Mouse (Mus musculus) ovary, postnatal 10 days (tissue): Measurements from ENCODE around the gene Prdx5.

ENCODE experiments used
- DNase-seq: peaks from one replicate; pipeline ENCODE4 v3.0.0; 2022; ENCODE audit warnings: low spot score

Prdx5 gene

GRCm38 (mm10) chr19:6937541-6938465 is 27.9 kb upstream of the Prdx5 start:
- DNase-seq = no peak

DNA sequence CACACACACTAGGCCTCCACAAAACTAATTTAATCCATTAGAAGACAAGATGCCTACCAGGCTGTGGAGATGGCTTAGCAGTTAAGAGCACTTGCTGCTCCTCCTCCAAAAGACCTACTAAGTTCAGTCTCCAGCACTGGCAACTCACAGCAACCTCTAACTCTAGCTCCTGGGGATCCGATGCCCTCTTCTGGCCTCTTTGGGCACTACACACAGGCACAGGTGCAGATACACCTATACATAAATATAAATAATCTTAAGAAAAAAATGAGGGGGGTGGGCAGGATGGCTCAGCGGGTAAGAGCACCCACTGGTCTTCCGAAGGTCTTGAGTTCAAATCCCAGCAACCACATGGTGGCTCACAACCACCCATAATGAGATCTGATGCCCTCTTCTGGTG is 26.4 kb upstream of the Prdx5 start:
- DNase-seq = no peak

DNA sequence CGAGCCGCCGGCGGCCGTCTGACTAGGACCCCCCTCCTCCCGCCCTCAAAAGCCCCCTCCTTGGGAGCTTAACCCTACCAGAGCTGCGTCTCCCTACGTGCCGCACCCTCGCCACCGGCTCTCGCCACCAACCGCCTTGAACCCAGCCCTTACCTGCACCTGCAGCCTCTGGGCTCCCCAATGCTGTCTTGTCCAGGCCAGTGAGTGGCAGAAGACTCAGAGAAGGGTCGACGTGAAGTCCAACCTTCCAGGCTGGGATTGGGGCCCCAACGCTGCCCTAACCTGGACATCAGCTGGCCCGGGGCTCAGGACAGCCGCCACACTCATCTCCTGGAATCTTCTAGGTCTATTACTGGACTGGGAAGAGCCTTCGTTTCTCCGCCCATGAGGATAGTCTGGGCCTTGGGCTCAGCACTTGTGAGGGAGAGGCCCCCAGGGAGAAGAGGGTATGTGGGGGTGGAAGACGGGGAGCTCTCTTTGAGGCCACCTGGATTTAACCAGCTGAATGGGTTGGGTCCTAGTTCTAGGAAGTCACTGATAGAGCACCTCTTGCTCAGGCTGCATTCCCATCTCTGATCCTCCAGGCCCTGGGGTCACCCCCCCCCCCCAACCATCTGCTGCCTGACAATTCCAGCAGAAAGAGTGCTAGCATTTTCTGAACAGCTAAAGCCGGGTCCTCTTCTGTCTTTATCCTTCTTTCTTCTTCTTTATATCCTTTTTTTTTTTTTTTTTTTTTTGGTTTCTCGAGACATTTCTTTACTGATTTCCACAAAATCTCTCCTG is 24.5 kb upstream of the Prdx5 start, which contains the start of gene Kcnk4:
TSS of gene Kcnk4 (minus strand) at position 321 of the 783 bp plus-strand sequence.
- DNase-seq = no peak

- no peak for DNase-seq
Observed at GRCm38 (mm10) chr19:6933436-6934194, 23.7 kb upstream of the Prdx5 start.

DNA sequence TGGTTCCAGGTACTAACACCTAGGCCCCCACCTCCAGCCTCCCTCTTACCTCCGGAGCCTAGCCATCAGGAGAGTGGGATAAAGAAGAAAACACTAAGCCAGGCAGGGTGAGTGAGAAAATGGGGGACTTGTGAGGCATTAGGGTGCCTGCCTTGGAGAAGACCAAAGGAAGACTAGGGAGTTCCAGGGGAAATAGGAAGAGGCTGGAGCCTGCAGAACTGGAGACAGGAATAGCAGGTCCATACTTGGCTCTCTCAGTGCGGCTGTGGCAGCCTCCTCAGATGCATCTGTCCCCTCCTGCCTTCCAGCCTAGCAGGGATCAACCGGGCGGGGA is 23.2 kb upstream of the Prdx5 start:
- DNase-seq = no peak

GRCm38 (mm10) chr19:6932018-6932417 is 22.1 kb upstream of the Prdx5 start:
- DNase-seq = no peak

DNA sequence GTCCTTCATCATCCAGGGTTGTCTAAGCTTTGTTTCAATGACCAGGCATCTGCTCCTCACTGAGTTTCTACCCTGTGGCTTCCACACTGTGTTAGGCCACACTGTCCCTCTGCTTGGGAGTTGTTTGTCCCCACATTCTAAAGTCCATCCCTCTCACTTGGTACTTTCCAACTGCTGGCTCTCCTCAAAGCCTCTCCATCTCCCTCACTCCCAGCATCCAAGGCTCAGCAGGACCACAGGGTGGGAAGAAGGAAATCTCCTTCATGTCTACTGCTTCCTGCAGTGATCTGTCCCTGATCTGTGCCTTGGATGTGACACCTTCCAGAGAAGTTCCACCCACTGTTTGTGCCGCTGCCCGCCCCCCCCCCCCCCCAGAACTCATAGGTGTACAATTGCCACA is 21.1 kb upstream of the Prdx5 start:
- no peak for DNase-seq

GRCm38 (mm10) chr19:6928080-6928479 is 18.2 kb upstream of the Prdx5 start:
- DNase-seq = no peak

DNA sequence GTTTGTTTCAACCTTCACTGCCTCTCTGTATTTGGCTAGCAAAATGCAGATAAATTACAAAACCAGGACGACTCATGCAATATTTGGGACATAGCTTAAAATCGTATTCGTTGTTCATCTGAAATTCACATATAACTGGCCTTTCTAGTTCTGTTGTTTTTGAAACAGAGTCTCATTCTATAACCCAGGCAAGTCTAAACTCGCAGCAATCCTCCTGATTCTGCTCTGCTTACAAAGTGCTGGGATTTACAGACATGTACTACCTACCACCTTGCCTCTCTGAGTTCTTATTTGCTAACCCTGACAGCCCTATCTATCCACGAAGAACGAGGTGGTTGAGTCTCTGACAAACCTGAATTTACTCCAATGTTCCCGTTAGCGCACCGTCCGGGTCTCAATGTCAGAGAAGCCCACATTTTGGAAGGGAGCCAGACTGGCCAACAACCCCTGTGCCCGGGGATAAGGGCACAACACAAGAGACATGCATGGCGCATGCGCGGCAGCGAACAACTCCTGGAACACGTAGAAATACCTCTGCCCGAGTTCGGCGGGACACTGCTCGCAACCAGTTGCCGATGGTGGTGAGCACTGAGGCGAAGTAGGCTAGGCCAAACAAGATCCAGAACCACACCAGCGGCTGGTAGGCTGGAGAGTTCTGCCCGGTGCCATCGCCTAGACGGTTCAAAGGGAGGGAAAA is 16.8 kb upstream of the Prdx5 start:
- no peak for DNase-seq

DNA sequence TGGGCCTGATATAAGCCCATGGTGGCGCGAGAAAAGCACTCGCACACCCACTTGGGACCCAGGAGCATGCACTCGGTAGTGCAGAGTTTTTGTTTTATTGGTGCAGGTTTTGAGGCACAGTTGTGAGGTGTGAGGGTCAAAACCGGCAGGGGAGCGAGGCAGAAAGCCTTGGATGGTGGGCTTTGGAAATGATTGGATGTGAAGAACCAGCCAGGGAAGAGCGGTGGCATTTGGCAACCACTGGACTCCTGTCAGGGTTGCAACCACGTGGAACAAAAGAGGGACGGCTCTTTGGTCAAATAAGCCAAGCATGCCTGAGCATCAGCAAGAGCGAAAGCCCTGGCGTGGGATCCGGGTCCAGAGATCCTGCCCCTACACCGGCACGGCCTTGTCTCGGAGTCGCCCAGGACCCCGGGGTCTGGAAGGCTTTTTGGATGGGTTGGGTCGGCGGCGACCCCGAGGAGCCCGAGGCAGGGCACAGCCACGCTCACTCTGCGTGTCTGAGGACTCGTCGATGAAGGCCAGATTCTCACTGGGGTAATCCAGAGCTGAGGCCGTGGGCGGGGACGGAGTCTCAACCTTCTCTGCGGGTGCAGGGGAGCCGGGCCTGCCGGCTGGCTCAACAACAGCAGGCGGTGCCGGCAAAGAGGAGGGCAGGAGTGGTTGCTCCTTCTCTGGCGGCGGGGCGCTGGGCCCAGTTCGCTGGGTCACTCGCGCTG is 15.9 kb upstream of the Prdx5 start:
- no peak for DNase-seq

DNA sequence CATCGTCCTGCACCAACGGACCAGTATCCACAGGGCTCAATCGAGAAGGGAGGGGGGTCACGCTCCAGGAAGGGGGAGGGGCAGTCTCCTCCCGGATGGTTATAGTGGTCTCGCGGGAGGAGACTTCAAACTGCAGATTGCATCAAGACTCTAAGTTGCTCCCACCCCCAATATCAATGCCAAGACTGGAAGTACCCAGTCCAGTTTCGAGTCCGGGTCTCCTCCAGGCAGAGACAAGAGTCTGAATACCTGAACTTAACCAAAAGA is 15.3 kb upstream of the Prdx5 start, which contains the start of gene Catsperz:
TSS of gene Catsperz (minus strand) at position 74 of the 267 bp plus-strand sequence.
- no peak for DNase-seq

DNA sequence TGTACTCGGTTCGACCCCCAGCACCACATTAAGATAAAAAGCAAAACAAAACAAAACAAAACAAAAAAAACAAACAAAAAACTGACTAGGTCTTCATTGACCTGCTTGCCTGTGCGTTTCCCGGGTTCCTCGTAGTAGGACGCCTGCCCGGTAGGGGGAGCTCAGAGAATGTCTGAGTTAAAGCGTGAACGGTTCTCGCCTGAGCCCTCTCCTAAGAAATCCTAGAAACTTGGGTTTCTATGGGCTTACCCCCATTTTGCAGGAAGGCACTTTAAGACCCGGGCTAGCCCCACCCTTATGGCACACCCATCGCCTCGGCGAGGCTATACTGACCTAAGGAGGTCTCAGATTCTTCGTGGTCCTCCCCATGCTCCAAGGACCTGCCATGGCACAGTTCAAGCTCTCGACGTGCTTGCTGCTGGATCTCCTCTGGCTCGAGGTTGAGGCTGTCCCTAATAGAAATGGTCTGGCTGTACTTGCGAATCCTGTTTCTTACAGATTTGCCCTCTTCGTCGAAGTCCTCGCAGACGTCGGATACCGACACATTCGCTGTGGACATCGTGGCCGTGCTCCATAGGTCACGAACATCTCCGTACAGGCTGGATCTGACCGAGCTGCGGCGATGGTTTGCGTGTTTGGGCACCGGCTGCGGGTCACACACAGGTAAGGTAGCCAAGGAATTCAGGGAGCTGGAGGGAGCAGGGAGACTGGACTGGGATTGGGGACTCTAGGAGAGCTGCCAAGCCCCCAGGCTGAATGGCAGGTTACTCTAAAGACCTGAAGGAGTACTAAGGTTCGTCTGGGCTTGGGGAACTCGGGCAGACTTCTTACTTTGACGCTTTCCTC is 14.8 kb upstream of the Prdx5 start:
- peak; percentile 76 for DNase-seq

DNA sequence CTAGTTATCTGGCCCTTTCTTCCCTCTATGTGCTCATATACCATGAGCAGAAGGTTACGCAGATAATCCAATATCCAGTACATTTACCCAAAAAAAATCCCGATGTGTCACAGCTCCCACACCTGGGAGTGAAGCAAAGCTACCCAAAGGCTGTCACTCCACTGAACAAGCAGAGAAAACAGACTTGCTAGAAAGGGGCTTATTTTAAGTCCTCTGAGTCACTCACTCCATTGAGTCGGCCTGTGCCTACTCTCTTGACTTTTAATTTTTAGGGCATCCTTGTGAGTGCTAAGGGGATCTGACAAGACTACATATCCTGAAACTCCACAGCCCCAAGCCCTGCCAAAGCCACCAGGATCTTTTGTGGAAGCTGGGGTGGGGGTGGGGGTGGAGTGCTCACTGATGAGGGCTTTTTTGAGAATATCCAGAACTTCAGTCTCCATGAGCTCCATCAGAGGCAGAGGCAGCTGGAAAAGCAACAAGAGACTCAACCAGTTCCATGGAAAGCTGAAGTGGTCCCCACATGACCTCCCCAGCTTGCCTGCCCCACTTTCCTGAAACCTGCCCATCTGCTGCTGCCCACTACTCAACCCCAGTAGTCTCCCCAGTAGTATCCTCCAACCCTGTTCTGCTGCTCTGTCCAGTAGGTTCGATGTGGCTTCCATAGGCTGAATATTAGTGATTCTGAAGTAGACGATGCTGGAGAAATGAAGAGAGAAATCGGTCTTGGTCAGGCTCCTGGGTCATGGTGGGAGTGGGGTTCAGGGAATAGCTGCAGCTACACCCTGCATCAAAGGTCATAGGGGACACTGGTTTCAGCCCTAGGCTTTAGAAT is 13.2 kb upstream of the Prdx5 start:
- no peak for DNase-seq

GRCm38 (mm10) chr19:6921647-6922567 is 12.0 kb upstream of the Prdx5 start, which contains the start of gene Esrra:
Gene Esrra (minus strand): TSS chr19:6921813.
- peak; percentile 95 for DNase-seq

- no peak for DNase-seq
Observed at GRCm38 (mm10) chr19:6920741-6921636, 11.1 kb upstream of the Prdx5 start.

DNA sequence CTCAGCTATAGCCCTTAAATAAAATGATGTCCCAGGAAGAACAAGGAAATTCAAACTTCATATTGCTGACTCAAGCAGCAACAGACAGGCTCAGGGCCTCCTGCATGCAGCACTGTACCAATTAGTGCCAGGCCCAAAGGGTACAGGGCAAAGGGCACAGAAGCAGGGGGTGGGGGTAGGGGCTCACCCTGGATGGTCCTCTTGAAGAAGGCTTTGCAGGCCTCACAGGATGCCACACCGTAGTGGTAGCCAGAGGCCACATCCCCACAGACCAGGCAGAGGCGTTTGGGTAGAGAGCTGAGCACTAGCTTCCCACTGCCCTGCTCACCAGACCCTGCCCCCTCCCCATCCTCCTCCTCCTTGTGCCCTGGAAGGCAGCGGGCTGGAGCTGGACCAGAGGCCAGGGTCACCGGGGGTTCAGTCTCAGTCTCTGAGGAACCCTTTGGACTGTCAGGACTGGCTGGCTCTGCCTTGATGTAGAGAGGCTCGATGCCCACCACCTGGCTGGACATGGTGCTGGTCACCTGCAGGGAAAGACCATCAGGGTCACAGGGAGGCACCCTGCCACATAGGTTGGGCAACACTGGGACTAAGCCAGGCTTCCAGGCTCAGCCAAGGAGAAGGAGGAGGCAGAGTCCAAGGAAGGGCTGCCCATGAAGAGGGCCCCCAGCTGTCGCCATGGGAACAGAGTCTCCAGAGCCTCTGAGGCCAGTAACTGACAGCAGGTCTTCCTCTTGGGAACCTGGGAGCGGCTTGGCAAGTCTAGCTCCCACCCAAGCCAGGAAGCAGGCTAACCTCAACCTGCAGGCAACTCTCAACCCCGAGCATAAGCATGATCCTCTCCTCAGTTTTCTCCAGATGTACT is 10.2 kb upstream of the Prdx5 start:
- DNase-seq = no peak
